Mouse (Mus musculus): ENCODE results near the gene Cep152.

DNA sequence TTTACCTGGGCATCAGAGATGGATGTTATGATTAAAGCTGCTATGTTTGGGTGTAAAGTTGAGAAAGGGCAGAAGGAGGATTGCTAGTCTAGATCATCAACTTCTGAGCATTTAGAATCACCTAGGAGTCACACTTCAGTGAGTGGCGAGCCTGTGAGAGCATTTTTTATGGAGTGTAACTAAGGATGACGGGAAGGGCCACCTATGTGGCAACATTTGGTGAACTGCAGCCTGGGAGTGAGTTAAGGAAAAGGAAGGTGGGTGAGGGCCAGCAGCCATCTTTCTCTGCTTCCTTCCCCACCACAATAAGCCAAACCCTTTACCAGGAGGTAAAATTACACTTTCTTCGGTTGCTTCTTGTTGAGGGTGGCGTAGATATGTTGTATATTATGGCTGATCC, 33.0 kb downstream of the Cep152 start:
- TF ChIP-seq CTCF (IDR thresholded peaks at IDR 0.05; ENCODE audit: low read depth, low read length) (no peak), POLR2A (IDR thresholded peaks at IDR 0.05; ENCODE audit: insufficient read depth, low read length) (no peak), EP300 (IDR thresholded peaks at IDR 0.05; ENCODE audit: insufficient read depth, low read depth, low read length) (no peak)

Data from ES-Bruce4 (cell line).